Mouse (Mus musculus) myocyte (in vitro differentiated cells): ENCODE data around the gene Tenm4.

Experiments used
- CEBPB ChIP-seq: IDR thresholded peaks from 2 replicates; pipeline ENCODE4 v1.6.1; 2011; ENCODE audit warnings: mild to moderate bottlenecking, moderate library complexity; ENCODE audit not compliant: poor library complexity, insufficient read depth, severe bottlenecking
- E2F4 ChIP-seq: IDR thresholded peaks from one replicate; pipeline ENCODE4 v1.6.1; 2011; ENCODE audit warnings: mild to moderate bottlenecking, control low read depth, moderate library complexity; ENCODE audit not compliant: insufficient read depth
- MYOD1 ChIP-seq, 3 experiments: IDR thresholded peaks; one replicate each; pipeline ENCODE4 v1.6.1; 2011; ENCODE audit warnings: control low read depth in 2 of 3, low read depth in 2 of 3, mild to moderate bottlenecking in 2 of 3, moderate library complexity in 1 of 3; ENCODE audit not compliant: insufficient read length in 2 of 3, control insufficient read depth in 1 of 3
- MYOG ChIP-seq, 3 experiments: IDR thresholded peaks; one replicate each; pipeline ENCODE4 v1.6.1; 2011; ENCODE audit warnings: control low read depth in 2 of 3, low read depth in 2 of 3, mild to moderate bottlenecking in 2 of 3; ENCODE audit not compliant: insufficient read length in 2 of 3, control insufficient read depth in 1 of 3, insufficient read depth in 1 of 3
- POLR2A ChIP-seq: IDR thresholded peaks from one replicate; pipeline ENCODE4 v1.6.1; 2011; ENCODE audit warnings: low read depth, mild to moderate bottlenecking, control low read depth, moderate library complexity; ENCODE audit not compliant: insufficient read length
- POLR2AphosphoS2 ChIP-seq: IDR thresholded peaks from one replicate; pipeline ENCODE4 v1.6.1; 2011; ENCODE audit warnings: low read depth, control low read depth; ENCODE audit not compliant: insufficient read length
- REST ChIP-seq: IDR thresholded peaks from one replicate; pipeline ENCODE4 v1.6.1; 2011; ENCODE audit warnings: mild to moderate bottlenecking, control low read depth, moderate library complexity; ENCODE audit not compliant: insufficient read depth, insufficient read length
- SRF ChIP-seq: IDR thresholded peaks from one replicate; pipeline ENCODE4 v1.6.1; 2011; ENCODE audit warnings: low read depth; ENCODE audit not compliant: control insufficient read depth, insufficient read length
- TCF12 ChIP-seq: IDR thresholded peaks from one replicate; pipeline ENCODE4 v1.6.1; 2011; ENCODE audit warnings: mild to moderate bottlenecking, control low read depth; ENCODE audit not compliant: poor library complexity, insufficient read depth, severe bottlenecking
- TCF3 ChIP-seq: IDR thresholded peaks from one replicate; pipeline ENCODE4 v1.6.1; 2011; ENCODE audit warnings: low read depth, control low read depth; ENCODE audit not compliant: insufficient read length
- USF1 ChIP-seq: IDR thresholded peaks from one replicate; pipeline ENCODE4 v1.6.1; 2011; ENCODE audit warnings: low read depth, mild to moderate bottlenecking, control low read depth, moderate library complexity

GRCm38 (mm10) chr7:96855867-96856406 is 684.9 kb downstream of the Tenm4 start:
- TF ChIP-seq POLR2A (no peak), USF1 (no peak), CEBPB (no peak), MYOG (IDR thresholded peaks at IDR 0.05; ENCODE audit: control insufficient read depth in 1 of 3, insufficient read depth in 1 of 3, insufficient read length in 2 of 3, low read depth in 2 of 3) (no peak), SRF (no peak), E2F4 (no peak), MYOD1 (IDR thresholded peaks at IDR 0.05; ENCODE audit: control insufficient read depth in 1 of 3, insufficient read length in 2 of 3, low read depth in 2 of 3) (peak in 2 of 3 experiments; percentile 53 to 68), POLR2AphosphoS2 (no peak), TCF3 (no peak), REST (no peak), TCF12 (no peak)
